Mouse (Mus musculus): ENCODE data around the gene Ddx54. TPM values are rescaled to one million over a fixed set of nuclear protein-coding genes. Genes with fewer than 3 reads are reported as not detected.

Gene Ddx54
- polyA plus RNA-seq, 1 experiment = 14.9 TPM

- Histone ChIP-seq H3K4me3 (ENCODE audit: control insufficient read depth, low read depth, low read length) (peak overlapping the region; percentile 57; the same call in 1 of the 2 replicates), H3K27me3 (ENCODE audit: control insufficient read depth, insufficient read depth, low read length) (no peaks in the 10 kb centered on the region), H3K4me1 (ENCODE audit: control insufficient read depth, insufficient read depth, low read length) (peaks cover 26% of the 10 kb centered on the region), H3K27ac (ENCODE audit: control insufficient read depth, insufficient read depth, low read depth, low read length) (no peak overlapping the region), H3K36me3 (ENCODE audit: control insufficient read depth, insufficient read depth, low read length) (no peaks in the 10 kb centered on the region)
- TF ChIP-seq POLR2A (IDR thresholded peaks at IDR 0.05; ENCODE audit: control insufficient read depth, low read depth, low read length) = no peak
- peak; percentile 69; the same call in 1 of the 2 replicates for TF ChIP-seq CTCF (IDR thresholded peaks at IDR 0.05; ENCODE audit: control insufficient read depth, insufficient read depth, insufficient replicate concordance, low read depth, low read length)
These were observed 19.4 kb downstream of the Ddx54 start for GRCm38 (mm10) chr5:120631892-120632291.

- Histone ChIP-seq H3K27me3 (ENCODE audit: control insufficient read depth, insufficient read depth, low read length) (no peaks in the 10 kb centered on the region), H3K36me3 (ENCODE audit: control insufficient read depth, insufficient read depth, low read length) (no peaks in the 10 kb centered on the region), H3K27ac (ENCODE audit: control insufficient read depth, insufficient read depth, low read depth, low read length) (no peak within 1 kb of the TSS), H3K4me3 (ENCODE audit: control insufficient read depth, low read depth, low read length) (peak within 1 kb of the TSS; percentile 76), H3K4me1 (ENCODE audit: control insufficient read depth, insufficient read depth, low read length) (peaks cover 19% of the 10 kb centered on the region)
- TF ChIP-seq CTCF (IDR thresholded peaks at IDR 0.05; ENCODE audit: control insufficient read depth, insufficient read depth, insufficient replicate concordance, low read depth, low read length) (no peak), POLR2A (IDR thresholded peaks at IDR 0.05; ENCODE audit: control insufficient read depth, low read depth, low read length) (peak; percentile 41; the same call in 1 of the 2 replicates)
These were observed 21.6 kb downstream of the Ddx54 start, which contains the start of gene Cfap73 for GRCm38 (mm10) chr5:120634131-120634530. Gene Cfap73 (minus strand): TSS chr5:120634235.

- Histone ChIP-seq H3K27me3 (ENCODE audit: control insufficient read depth, insufficient read depth, low read length) (no peaks in the 10 kb centered on the region), H3K4me1 (ENCODE audit: control insufficient read depth, insufficient read depth, low read length) (peaks cover 15% of the 10 kb centered on the region), H3K27ac (ENCODE audit: control insufficient read depth, insufficient read depth, low read depth, low read length) (no peak overlapping the region), H3K36me3 (ENCODE audit: control insufficient read depth, insufficient read depth, low read length) (no peaks in the 10 kb centered on the region), H3K4me3 (ENCODE audit: control insufficient read depth, low read depth, low read length) (peak overlapping the region; percentile 76)
- TF ChIP-seq CTCF (IDR thresholded peaks at IDR 0.05; ENCODE audit: control insufficient read depth, insufficient read depth, insufficient replicate concordance, low read depth, low read length) = no peak
These were observed 22.3 kb downstream of the Ddx54 start for GRCm38 (mm10) chr5:120634860-120635259.

DNA sequence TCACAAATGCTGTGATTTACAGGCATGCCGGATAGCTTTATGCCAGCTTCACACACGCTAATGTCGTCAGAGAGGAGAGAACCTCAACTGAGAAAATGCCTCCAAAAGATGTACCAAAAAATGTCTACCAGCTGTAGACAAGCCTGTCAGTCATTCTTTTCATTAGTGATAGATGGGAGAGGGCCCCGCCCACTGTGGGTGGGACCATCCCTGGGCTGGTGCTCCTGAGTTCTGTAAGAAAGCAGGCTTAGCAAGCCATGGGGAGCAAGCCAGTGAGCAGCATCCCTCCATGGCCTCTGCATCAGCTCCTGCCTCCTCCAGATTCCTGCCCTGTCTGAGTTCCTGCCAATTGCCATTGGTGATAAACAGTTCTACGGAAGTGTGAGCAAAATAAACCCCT lies 23.1 kb downstream of the Ddx54 start:
- no peaks in the 10 kb centered on the region for H3K27me3 ChIP-seq (ENCODE audit: control insufficient read depth, insufficient read depth, low read length)
- no peak for TF ChIP-seq CTCF (IDR thresholded peaks at IDR 0.05; ENCODE audit: control insufficient read depth, insufficient read depth, insufficient replicate concordance, low read depth, low read length)
- TF ChIP-seq POLR2A (IDR thresholded peaks at IDR 0.05; ENCODE audit: control insufficient read depth, low read depth, low read length) = no peak
- peaks cover 13% of the 10 kb centered on the region for H3K4me1 ChIP-seq (ENCODE audit: control insufficient read depth, insufficient read depth, low read length)
- no peaks in the 10 kb centered on the region for H3K36me3 ChIP-seq (ENCODE audit: control insufficient read depth, insufficient read depth, low read length)
- no peak overlapping the region for H3K27ac ChIP-seq (ENCODE audit: control insufficient read depth, insufficient read depth, low read depth, low read length)
- no peak overlapping the region for H3K4me3 ChIP-seq (ENCODE audit: control insufficient read depth, low read depth, low read length)

GRCm38 (mm10) chr5:120640094-120640493 lies 27.6 kb downstream of the Ddx54 start:
- no peak for TF ChIP-seq CTCF (IDR thresholded peaks at IDR 0.05; ENCODE audit: control insufficient read depth, insufficient read depth, insufficient replicate concordance, low read depth, low read length)
- TF ChIP-seq POLR2A (IDR thresholded peaks at IDR 0.05; ENCODE audit: control insufficient read depth, low read depth, low read length) = no peak
- H3K27ac ChIP-seq (ENCODE audit: control insufficient read depth, insufficient read depth, low read depth, low read length) = no peak overlapping the region
- no peaks in the 10 kb centered on the region for H3K27me3 ChIP-seq (ENCODE audit: control insufficient read depth, insufficient read depth, low read length)
- no peak overlapping the region for H3K4me3 ChIP-seq (ENCODE audit: control insufficient read depth, low read depth, low read length)
- no peaks in the 10 kb centered on the region for H3K36me3 ChIP-seq (ENCODE audit: control insufficient read depth, insufficient read depth, low read length)
- H3K4me1 ChIP-seq (ENCODE audit: control insufficient read depth, insufficient read depth, low read length) = no peaks in the 10 kb centered on the region

GRCm38 (mm10) chr5:120643365-120644085 lies 31.0 kb downstream of the Ddx54 start:
- Histone ChIP-seq H3K4me1 (ENCODE audit: control insufficient read depth, insufficient read depth, low read length) (no peaks in the 10 kb centered on the region; the same call in 1 of the 2 replicates), H3K4me3 (ENCODE audit: control insufficient read depth, low read depth, low read length) (no peak overlapping the region), H3K27ac (ENCODE audit: control insufficient read depth, insufficient read depth, low read depth, low read length) (no peak overlapping the region), H3K36me3 (ENCODE audit: control insufficient read depth, insufficient read depth, low read length) (no peaks in the 10 kb centered on the region), H3K27me3 (ENCODE audit: control insufficient read depth, insufficient read depth, low read length) (no peaks in the 10 kb centered on the region)
- no peak for TF ChIP-seq CTCF (IDR thresholded peaks at IDR 0.05; ENCODE audit: control insufficient read depth, insufficient read depth, insufficient replicate concordance, low read depth, low read length)
- no peak for TF ChIP-seq POLR2A (IDR thresholded peaks at IDR 0.05; ENCODE audit: control insufficient read depth, low read depth, low read length)

GRCm38 (mm10) chr5:120644227-120644626 lies 31.7 kb downstream of the Ddx54 start:
- Histone ChIP-seq H3K27ac (ENCODE audit: control insufficient read depth, insufficient read depth, low read depth, low read length) (no peak overlapping the region), H3K4me1 (ENCODE audit: control insufficient read depth, insufficient read depth, low read length) (peaks cover 2% of the 10 kb centered on the region), H3K36me3 (ENCODE audit: control insufficient read depth, insufficient read depth, low read length) (no peaks in the 10 kb centered on the region), H3K27me3 (ENCODE audit: control insufficient read depth, insufficient read depth, low read length) (no peaks in the 10 kb centered on the region), H3K4me3 (ENCODE audit: control insufficient read depth, low read depth, low read length) (no peak overlapping the region)
- TF ChIP-seq POLR2A (IDR thresholded peaks at IDR 0.05; ENCODE audit: control insufficient read depth, low read depth, low read length) (no peak), CTCF (IDR thresholded peaks at IDR 0.05; ENCODE audit: control insufficient read depth, insufficient read depth, insufficient replicate concordance, low read depth, low read length) (no peak)

Measured in testis, adult 2 months (tissue).